1 mouse cellular context compared by ENCODE assay signal in the genomic region with DNA sequence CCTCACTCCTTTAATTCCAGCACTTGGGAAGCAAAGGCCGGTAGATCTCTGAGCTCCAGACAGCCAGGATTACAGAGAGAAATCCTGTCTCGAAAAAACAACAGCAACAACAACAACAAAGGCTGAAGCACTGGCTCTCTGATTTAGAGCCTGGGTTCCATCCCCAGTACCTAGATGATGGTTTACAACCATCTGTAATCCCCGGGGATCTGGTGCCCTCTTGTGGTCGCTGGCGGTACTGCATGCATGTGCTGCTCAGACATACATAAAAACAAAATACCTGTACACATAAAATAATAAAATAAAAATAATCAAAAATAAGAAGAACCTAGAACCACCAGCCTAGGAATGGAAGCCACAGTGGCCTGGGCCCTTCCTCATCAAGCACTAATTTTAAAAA.
A peak's percentile ranks its signal among the peaks of the same experiment; 100 is the strongest.
TF ChIP-seq lines count a peak whose summit lies in the region.

No protein-coding gene starts in this region.

TF ChIP-seq in CH12.LX, 34 proteins besides CTCF, POLR2A, EP300 and RAD21:
- no peak for TF ChIP-seq MEF2A (IDR thresholded peaks at IDR 0.05; ENCODE audit: borderline replicate concordance, low read depth, low read length)
- no peak for TF ChIP-seq TCF12 (IDR thresholded peaks at IDR 0.05; ENCODE audit: low read depth, low read length)
- TF ChIP-seq ETS1 (conservative IDR thresholded peaks at IDR 0.05; ENCODE audit: low read depth, low read length), result no peak
- peak; percentile 31 for TF ChIP-seq SMC3 (IDR thresholded peaks at IDR 0.05; ENCODE audit: low read depth, low read length)
- TF ChIP-seq ZNF384 (IDR thresholded peaks at IDR 0.05; ENCODE audit: low read depth, low read length), result no peak
- no peak for TF ChIP-seq USF1 (IDR thresholded peaks at IDR 0.05; ENCODE audit: low read depth, low read length)
- TF ChIP-seq GABPA (IDR thresholded peaks at IDR 0.05; ENCODE audit: insufficient replicate concordance, low read depth, low read length), result no peak
- TF ChIP-seq MYC (IDR thresholded peaks at IDR 0.05; ENCODE audit: low read depth, low read length), result peak; percentile 53; the same call in 1 of the 2 replicates
- TF ChIP-seq ZKSCAN1 (IDR thresholded peaks at IDR 0.05; ENCODE audit: borderline replicate concordance, low read depth, low read length), result no peak
